Mouse (Mus musculus) myocyte (in vitro differentiated cells): ENCODE measurements around the gene Pla2g5. TPM values are rescaled to one million over a fixed set of nuclear protein-coding genes. Genes with fewer than 3 reads are reported as not detected.

Source experiments
- H3K27me3 ChIP-seq: one replicate; pipeline ENCODE4 v1.6.1; 2011; ENCODE audit not compliant: control insufficient read depth, insufficient read depth, insufficient read length
- H3K36me3 ChIP-seq: one replicate; pipeline ENCODE4 v1.6.1; 2011; ENCODE audit not compliant: control insufficient read depth, insufficient read depth
- H3K4me2 ChIP-seq: one replicate; pipeline ENCODE4 v1.6.1; 2011; ENCODE audit warnings: low read depth, control low read depth
- H3K4me3 ChIP-seq: one replicate; pipeline ENCODE4 v1.5.1; 2011; ENCODE audit warnings: mild to moderate bottlenecking, control low read depth, moderate library complexity
- H3K79me2 ChIP-seq: one replicate; pipeline ENCODE4 v1.6.1; 2011; ENCODE audit not compliant: control insufficient read depth, insufficient read depth
- H3ac ChIP-seq: one replicate; pipeline ENCODE4 v1.6.1; 2011; ENCODE audit not compliant: control insufficient read depth, insufficient read length
- CEBPB ChIP-seq: IDR thresholded peaks from 2 replicates; pipeline ENCODE4 v1.6.1; 2011; ENCODE audit warnings: mild to moderate bottlenecking, moderate library complexity; ENCODE audit not compliant: poor library complexity, insufficient read depth, severe bottlenecking
- E2F4 ChIP-seq: IDR thresholded peaks from one replicate; pipeline ENCODE4 v1.6.1; 2011; ENCODE audit warnings: mild to moderate bottlenecking, control low read depth, moderate library complexity; ENCODE audit not compliant: insufficient read depth
- MAX ChIP-seq: IDR thresholded peaks from one replicate; pipeline ENCODE4 v1.6.1; 2011; ENCODE audit warnings: low read depth, mild to moderate bottlenecking, control low read depth
- MYOD1 ChIP-seq, 3 experiments: IDR thresholded peaks; one replicate each; pipeline ENCODE4 v1.6.1; 2011; ENCODE audit warnings: control low read depth in 2 of 3, low read depth in 2 of 3, mild to moderate bottlenecking in 2 of 3, moderate library complexity in 1 of 3; ENCODE audit not compliant: insufficient read length in 2 of 3, control insufficient read depth in 1 of 3
- MYOG ChIP-seq, 3 experiments: IDR thresholded peaks; one replicate each; pipeline ENCODE4 v1.6.1; 2011; ENCODE audit warnings: control low read depth in 2 of 3, low read depth in 2 of 3, mild to moderate bottlenecking in 2 of 3; ENCODE audit not compliant: insufficient read length in 2 of 3, control insufficient read depth in 1 of 3, insufficient read depth in 1 of 3
- POLR2A ChIP-seq: IDR thresholded peaks from one replicate; pipeline ENCODE4 v1.6.1; 2011; ENCODE audit warnings: low read depth, mild to moderate bottlenecking, control low read depth, moderate library complexity; ENCODE audit not compliant: insufficient read length
- POLR2AphosphoS2 ChIP-seq: IDR thresholded peaks from one replicate; pipeline ENCODE4 v1.6.1; 2011; ENCODE audit warnings: low read depth, control low read depth; ENCODE audit not compliant: insufficient read length
- REST ChIP-seq: IDR thresholded peaks from one replicate; pipeline ENCODE4 v1.6.1; 2011; ENCODE audit warnings: mild to moderate bottlenecking, control low read depth, moderate library complexity; ENCODE audit not compliant: insufficient read depth, insufficient read length
- SRF ChIP-seq: IDR thresholded peaks from one replicate; pipeline ENCODE4 v1.6.1; 2011; ENCODE audit warnings: low read depth; ENCODE audit not compliant: control insufficient read depth, insufficient read length
- TCF12 ChIP-seq: IDR thresholded peaks from one replicate; pipeline ENCODE4 v1.6.1; 2011; ENCODE audit warnings: mild to moderate bottlenecking, control low read depth; ENCODE audit not compliant: poor library complexity, insufficient read depth, severe bottlenecking
- TCF3 ChIP-seq: IDR thresholded peaks from one replicate; pipeline ENCODE4 v1.6.1; 2011; ENCODE audit warnings: low read depth, control low read depth; ENCODE audit not compliant: insufficient read length
- USF1 ChIP-seq: IDR thresholded peaks from one replicate; pipeline ENCODE4 v1.6.1; 2011; ENCODE audit warnings: low read depth, mild to moderate bottlenecking, control low read depth, moderate library complexity
- polyA plus RNA-seq: library from polyadenylated mRNA; unstranded; fragments of >200 nt; fragmentation: generic; extraction: Trizol; gene quantifications from one replicate; pipeline ENCODE4 v1.2.1, GENCODE M21; 2012; ENCODE audit warnings: missing spikeins

Pla2g5 gene
- polyA plus RNA-seq, 1 experiment, result 0.10 TPM

DNA sequence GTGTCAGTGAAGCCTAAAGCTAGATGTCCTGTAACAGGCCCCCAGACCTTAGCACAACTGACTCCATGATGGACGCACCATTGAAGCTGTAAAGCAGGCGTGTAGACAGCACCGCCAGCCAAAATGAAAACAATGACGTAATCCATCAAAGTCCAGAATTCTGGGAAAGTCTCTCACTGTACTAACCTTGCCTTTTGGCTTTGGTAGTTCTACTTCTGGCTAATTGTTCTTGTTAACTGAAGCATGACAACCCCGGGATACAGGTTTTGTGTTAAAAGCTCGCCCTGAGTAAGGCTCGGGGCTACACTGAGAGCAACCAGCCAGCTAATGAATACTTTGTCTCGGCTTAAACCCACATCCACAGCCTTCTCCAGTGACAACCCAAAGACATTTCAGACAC is 58.0 kb downstream of the Pla2g5 start:
- Histone ChIP-seq H3K79me2 (no peaks in the 10 kb centered on the region), H3K4me3 (no peak overlapping the region), H3K4me2 (no peak overlapping the region), H3K27me3 (no peaks in the 10 kb centered on the region), H3K36me3 (no peaks in the 10 kb centered on the region), H3ac (no peak overlapping the region)
- no peak for TF ChIP-seq MYOG (IDR thresholded peaks at IDR 0.05; ENCODE audit: control insufficient read depth in 1 of 3, insufficient read depth in 1 of 3, insufficient read length in 2 of 3, low read depth in 2 of 3)
- TF ChIP-seq MYOD1 (IDR thresholded peaks at IDR 0.05; ENCODE audit: control insufficient read depth in 1 of 3, insufficient read length in 2 of 3, low read depth in 2 of 3), result no peak
- no peak for TF ChIP-seq TCF12
- TF ChIP-seq E2F4, result no peak
- no peak for TF ChIP-seq POLR2AphosphoS2
- no peak for TF ChIP-seq SRF
- no peak for TF ChIP-seq USF1
- TF ChIP-seq POLR2A, result no peak
- TF ChIP-seq MAX, result no peak
- no peak for TF ChIP-seq CEBPB
- no peak for TF ChIP-seq TCF3
- TF ChIP-seq REST, result no peak

- Histone ChIP-seq H3K27me3 (no peaks in the 10 kb centered on the region), H3K36me3 (no peaks in the 10 kb centered on the region), H3K4me2 (no peak overlapping the region), H3K79me2 (no peaks in the 10 kb centered on the region), H3ac (no peak overlapping the region), H3K4me3 (no peak overlapping the region)
- TF ChIP-seq SRF (no peak), POLR2A (no peak), MYOD1 (IDR thresholded peaks at IDR 0.05; ENCODE audit: control insufficient read depth in 1 of 3, insufficient read length in 2 of 3, low read depth in 2 of 3) (no peak), REST (no peak), TCF3 (no peak), MYOG (IDR thresholded peaks at IDR 0.05; ENCODE audit: control insufficient read depth in 1 of 3, insufficient read depth in 1 of 3, insufficient read length in 2 of 3, low read depth in 2 of 3) (no peak), POLR2AphosphoS2 (no peak), USF1 (no peak), TCF12 (no peak), E2F4 (no peak), MAX (no peak), CEBPB (no peak)
Measured at GRCm38 (mm10) chr4:138802917-138803316, 60.4 kb downstream of the Pla2g5 start.

DNA sequence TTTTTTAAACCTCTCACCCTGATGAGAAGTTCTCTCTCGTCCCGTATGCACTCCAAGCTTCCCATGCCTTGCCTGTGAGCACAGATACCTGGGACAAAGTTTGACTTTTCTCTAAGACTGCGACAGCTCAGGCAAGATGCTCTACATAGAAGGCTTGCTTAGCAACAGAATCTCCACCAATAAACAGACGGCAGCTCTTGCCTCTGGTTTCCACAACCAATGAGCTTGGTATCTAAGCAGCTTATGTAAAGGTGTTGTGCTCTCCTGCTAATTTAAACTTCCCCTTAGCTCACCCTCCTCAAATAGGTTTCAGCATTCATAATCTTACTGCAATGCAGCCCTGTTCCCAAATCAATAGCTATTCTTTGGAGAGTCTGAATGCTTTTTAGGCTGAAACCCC is 61.7 kb downstream of the Pla2g5 start:
- H3ac ChIP-seq, result no peak overlapping the region
- no peak for TF ChIP-seq E2F4
- TF ChIP-seq TCF12, result no peak
- no peak for TF ChIP-seq SRF
- no peak for TF ChIP-seq MYOD1 (IDR thresholded peaks at IDR 0.05; ENCODE audit: control insufficient read depth in 1 of 3, insufficient read length in 2 of 3, low read depth in 2 of 3)
- TF ChIP-seq CEBPB, result no peak
- TF ChIP-seq MAX, result no peak
- TF ChIP-seq USF1, result no peak
- TF ChIP-seq POLR2A, result no peak
- TF ChIP-seq TCF3, result no peak
- no peak for TF ChIP-seq REST
- no peak for TF ChIP-seq MYOG (IDR thresholded peaks at IDR 0.05; ENCODE audit: control insufficient read depth in 1 of 3, insufficient read depth in 1 of 3, insufficient read length in 2 of 3, low read depth in 2 of 3)
- TF ChIP-seq POLR2AphosphoS2, result no peak
- H3K27me3 ChIP-seq, result no peaks in the 10 kb centered on the region
- no peaks in the 10 kb centered on the region for H3K79me2 ChIP-seq
- no peak overlapping the region for H3K4me2 ChIP-seq
- no peak overlapping the region for H3K4me3 ChIP-seq
- H3K36me3 ChIP-seq, result no peaks in the 10 kb centered on the region

DNA sequence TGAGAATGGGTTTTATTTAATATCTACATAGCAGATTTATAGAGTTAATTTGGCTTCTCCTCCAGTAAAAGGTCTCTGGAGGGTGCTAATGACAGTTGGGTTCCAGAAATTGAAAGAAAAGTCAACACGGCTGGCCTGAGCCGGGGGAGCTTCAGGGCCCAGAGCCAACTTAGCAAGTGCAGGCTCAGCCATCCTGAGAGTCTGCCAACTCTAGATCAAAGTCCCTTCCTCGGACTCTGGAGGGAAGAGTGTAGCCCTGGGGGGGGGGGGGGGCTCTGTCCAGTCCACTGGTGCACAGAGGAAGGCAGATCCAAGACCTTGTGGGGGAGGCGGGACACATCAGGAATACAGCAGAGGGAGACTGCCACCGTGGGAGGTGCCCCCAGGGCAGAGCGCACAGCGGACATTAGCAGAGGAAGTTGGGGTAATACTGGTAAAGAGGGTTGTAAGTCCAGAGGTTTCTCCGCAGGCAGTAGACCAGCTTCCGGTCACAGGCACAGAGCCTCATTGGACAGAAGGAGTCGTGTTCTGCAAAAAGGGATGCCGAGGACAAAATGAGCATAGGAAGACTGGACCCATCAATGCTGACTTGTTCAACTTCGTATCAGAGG is 63.0 kb downstream of the Pla2g5 start:
- no peak overlapping the region for H3K4me3 ChIP-seq
- no peaks in the 10 kb centered on the region for H3K36me3 ChIP-seq
- no peak overlapping the region for H3K4me2 ChIP-seq
- H3K79me2 ChIP-seq, result no peaks in the 10 kb centered on the region
- H3K27me3 ChIP-seq, result no peaks in the 10 kb centered on the region
- H3ac ChIP-seq, result no peak overlapping the region
- no peak for TF ChIP-seq SRF

- Histone ChIP-seq H3K27me3 (no peaks in the 10 kb centered on the region), H3ac (no peak overlapping the region), H3K4me2 (no peak overlapping the region), H3K4me3 (no peak overlapping the region), H3K79me2 (no peaks in the 10 kb centered on the region), H3K36me3 (no peaks in the 10 kb centered on the region)
- TF ChIP-seq REST, result no peak
- no peak for TF ChIP-seq USF1
- no peak for TF ChIP-seq TCF12
- TF ChIP-seq POLR2A, result no peak
- no peak for TF ChIP-seq E2F4
- no peak for TF ChIP-seq MYOD1 (IDR thresholded peaks at IDR 0.05; ENCODE audit: control insufficient read depth in 1 of 3, insufficient read length in 2 of 3, low read depth in 2 of 3)
- no peak for TF ChIP-seq TCF3
Measured at GRCm38 (mm10) chr4:138797217-138797570, 66.1 kb downstream of the Pla2g5 start.
